Mouse (Mus musculus) testis, adult 2 months (tissue): ENCODE measurements around the gene Ccdc170. TPM values are rescaled to one million over a fixed set of nuclear protein-coding genes. Genes with fewer than 3 reads are reported as not detected.

Experiments used
- H3K27ac ChIP-seq: fragments of 200-500 bp; 2 replicates; pipeline ENCODE4 v1.5.1; 2012; ENCODE audit warnings: low read depth, low read length; ENCODE audit not compliant: control insufficient read depth, insufficient read depth
- H3K27me3 ChIP-seq: fragments of 200-500 bp; 2 replicates; pipeline ENCODE4 v1.6.1; 2012; ENCODE audit warnings: mild to moderate bottlenecking, low read length, moderate library complexity; ENCODE audit not compliant: control insufficient read depth, insufficient read depth
- H3K36me3 ChIP-seq: fragments of 200-500 bp; 2 replicates; pipeline ENCODE4 v1.6.1; 2012; ENCODE audit warnings: mild to moderate bottlenecking, low read length; ENCODE audit not compliant: control insufficient read depth, insufficient read depth
- H3K4me1 ChIP-seq: fragments of 200-500 bp; 2 replicates; pipeline ENCODE4 v1.6.1; 2012; ENCODE audit warnings: low read length; ENCODE audit not compliant: control insufficient read depth, insufficient read depth
- H3K4me3 ChIP-seq: fragments of 200-500 bp; 2 replicates; pipeline ENCODE4 v1.5.1; 2012; ENCODE audit warnings: low read depth, mild to moderate bottlenecking, low read length, moderate library complexity, mixed read lengths; ENCODE audit not compliant: control insufficient read depth
- CTCF ChIP-seq: fragments of 200-500 bp; IDR thresholded peaks from 2 replicates; pipeline ENCODE4 v1.5.1; 2012; ENCODE audit warnings: low read depth, mild to moderate bottlenecking, inconsistent platforms, low read length, moderate library complexity; ENCODE audit not compliant: control insufficient read depth, insufficient read depth, insufficient replicate concordance
- POLR2A ChIP-seq: fragments of 200-500 bp; IDR thresholded peaks from 2 replicates; pipeline ENCODE4 v1.6.1; 2012; ENCODE audit warnings: low read depth, mild to moderate bottlenecking, inconsistent platforms, low read length, moderate library complexity; ENCODE audit not compliant: control insufficient read depth
- polyA plus RNA-seq: library from polyadenylated mRNA; depleted of rRNA; stranded (reverse); fragments of >200 nt; gene quantifications from 2 replicates; pipeline ENCODE4 v1.2.3, GENCODE M21; 2012

Ccdc170 gene
- polyA plus RNA-seq, 1 experiment: 0.93 TPM

- Histone ChIP-seq H3K4me3 (no peak overlapping the region), H3K36me3 (no peaks in the 10 kb centered on the region), H3K4me1 (no peaks in the 10 kb centered on the region), H3K27me3 (no peaks in the 10 kb centered on the region), H3K27ac (no peak overlapping the region)
- no peak for TF ChIP-seq CTCF
- TF ChIP-seq POLR2A: no peak
Observed at GRCm38 (mm10) chr10:4553442-4554119, 71.3 kb downstream of the Ccdc170 start.

GRCm38 (mm10) chr10:4556842-4557377 is 74.6 kb downstream of the Ccdc170 start:
- Histone ChIP-seq H3K36me3 (no peaks in the 10 kb centered on the region), H3K4me3 (no peak overlapping the region), H3K27me3 (no peaks in the 10 kb centered on the region), H3K4me1 (no peaks in the 10 kb centered on the region), H3K27ac (no peak overlapping the region)
- TF ChIP-seq POLR2A (no peak), CTCF (no peak)

- H3K27me3 ChIP-seq: no peaks in the 10 kb centered on the region
Observed at GRCm38 (mm10) chr10:4559132-4559531, 76.8 kb downstream of the Ccdc170 start.

GRCm38 (mm10) chr10:4565148-4565547 is 82.8 kb downstream of the Ccdc170 start:
- H3K4me1 ChIP-seq: no peaks in the 10 kb centered on the region
- H3K27ac ChIP-seq: no peak overlapping the region
- H3K27me3 ChIP-seq: no peaks in the 10 kb centered on the region
- no peak for TF ChIP-seq POLR2A
- no peak for TF ChIP-seq CTCF
- H3K36me3 ChIP-seq: no peaks in the 10 kb centered on the region
- H3K4me3 ChIP-seq: no peak overlapping the region

More at GRCm38 (mm10) chr10:4559132-4559531, 76.8 kb downstream of the Ccdc170 start:
- no peak overlapping the region for H3K4me3 ChIP-seq
- no peak overlapping the region for H3K27ac ChIP-seq
- H3K36me3 ChIP-seq: no peaks in the 10 kb centered on the region
- TF ChIP-seq CTCF: no peak
- no peak for TF ChIP-seq POLR2A
- no peaks in the 10 kb centered on the region for H3K4me1 ChIP-seq

- no peak for TF ChIP-seq CTCF
- no peak for TF ChIP-seq POLR2A
- Histone ChIP-seq H3K27me3 (no peaks in the 10 kb centered on the region), H3K4me1 (no peaks in the 10 kb centered on the region), H3K27ac (no peak overlapping the region), H3K36me3 (no peaks in the 10 kb centered on the region), H3K4me3 (no peak overlapping the region)
Observed at GRCm38 (mm10) chr10:4570778-4571177, 88.5 kb downstream of the Ccdc170 start.

GRCm38 (mm10) chr10:4571304-4571703 is 89.0 kb downstream of the Ccdc170 start:
- Histone ChIP-seq H3K36me3 (no peaks in the 10 kb centered on the region), H3K4me3 (no peak overlapping the region), H3K27me3 (no peaks in the 10 kb centered on the region), H3K27ac (no peak overlapping the region), H3K4me1 (no peaks in the 10 kb centered on the region)
- TF ChIP-seq CTCF (no peak), POLR2A (no peak)

- H3K4me3 ChIP-seq: no peak overlapping the region
- TF ChIP-seq POLR2A (no peak), CTCF (no peak)
- no peaks in the 10 kb centered on the region for H3K27me3 ChIP-seq
- no peak overlapping the region for H3K27ac ChIP-seq
- no peaks in the 10 kb centered on the region for H3K4me1 ChIP-seq
- H3K36me3 ChIP-seq: no peaks in the 10 kb centered on the region
Observed at GRCm38 (mm10) chr10:4581905-4582304, 99.6 kb downstream of the Ccdc170 start.

GRCm38 (mm10) chr10:4586691-4587090 is 104.4 kb downstream of the Ccdc170 start:
- no peaks in the 10 kb centered on the region for H3K27me3 ChIP-seq
- H3K27ac ChIP-seq: no peak overlapping the region
- TF ChIP-seq POLR2A (no peak), CTCF (no peak)
- H3K4me3 ChIP-seq: no peak overlapping the region
- no peaks in the 10 kb centered on the region for H3K36me3 ChIP-seq
- no peaks in the 10 kb centered on the region for H3K4me1 ChIP-seq
